Mouse (Mus musculus) embryonic fibroblast, embryonic 13.5 days (primary cell): ENCODE results near the gene Celsr2.

ENCODE experiments used
- CTCF ChIP-seq: IDR thresholded peaks from 2 replicates; pipeline ENCODE4 v1.5.1; 2011; ENCODE audit warnings: mild to moderate bottlenecking, control low read depth, low read length, moderate library complexity, borderline replicate concordance; ENCODE audit not compliant: insufficient read depth
- POLR2A ChIP-seq: IDR thresholded peaks from 2 replicates; pipeline ENCODE4 v1.6.1; 2011; ENCODE audit warnings: low read depth, mild to moderate bottlenecking, control low read depth, low read length, moderate library complexity

- no peak for TF ChIP-seq CTCF
- no peak for TF ChIP-seq POLR2A
Observed at GRCm38 (mm10) chr3:108433188-108433880, 18.0 kb upstream of the Celsr2 start.
